Mouse (Mus musculus) forebrain, embryonic 11.5 days (tissue): Measurements from ENCODE around the gene Ctso. TPM values are rescaled to one million over a fixed set of nuclear protein-coding genes. Genes with fewer than 3 reads are reported as not detected.

Source experiments
- ATAC-seq: fragments of 200-750 bp; cut with Nextera tagmentation; replicated peaks from 2 replicates; pipeline ENCODE4 v1.8.0; 2017; ENCODE audit warnings: moderate TSS enrichment; ENCODE audit not compliant: low FRiP score
- DNase-seq: peaks from one replicate; pipeline ENCODE4 v3.0.0-alpha.2; 2017; ENCODE audit warnings: low spot score
- H3K27ac ChIP-seq: fragments of 300-500 bp; sonication (generic); 2 replicates; pipeline ENCODE4 v1.5.1; 2014; ENCODE audit warnings: low read depth, low read length
- H3K27me3 ChIP-seq: fragments of 300-500 bp; sonication (generic); 2 replicates; pipeline ENCODE4 v1.6.1; 2014; ENCODE audit warnings: mild to moderate bottlenecking, low read length, mixed read lengths; ENCODE audit not compliant: control insufficient read depth, insufficient read depth
- H3K36me3 ChIP-seq: fragments of 300-500 bp; sonication (generic); 2 replicates; pipeline ENCODE4 v1.6.1; 2014; ENCODE audit warnings: mild to moderate bottlenecking, low read length, moderate library complexity, mixed read lengths; ENCODE audit not compliant: control insufficient read depth, insufficient read depth
- H3K4me1 ChIP-seq: fragments of 300-500 bp; sonication (generic); replicated peaks from 2 replicates; pipeline ENCODE4 v1.6.1; 2014; ENCODE audit warnings: low read length, mixed read lengths; ENCODE audit not compliant: control insufficient read depth, insufficient read depth
- H3K4me2 ChIP-seq: fragments of 300-500 bp; sonication (generic); 2 replicates; pipeline ENCODE4 v1.6.1; 2014; ENCODE audit warnings: low read depth, mild to moderate bottlenecking, low read length, moderate library complexity, mixed read lengths; ENCODE audit not compliant: severe bottlenecking
- H3K4me3 ChIP-seq: fragments of 300-500 bp; sonication (generic); 2 replicates; pipeline ENCODE4 v1.5.1; 2014; ENCODE audit warnings: low read depth, low read length
- H3K9ac ChIP-seq: fragments of 300-500 bp; sonication (generic); 2 replicates; pipeline ENCODE4 v1.6.1; 2014; ENCODE audit warnings: low read length
- H3K9me3 ChIP-seq: fragments of 300-500 bp; sonication (generic); 2 replicates; pipeline ENCODE4 v1.6.1; 2016; ENCODE audit warnings: low read length, mixed read lengths; ENCODE audit not compliant: control insufficient read depth
- WGBS: fragments of 180-500 bp; shearing (Covaris S2); extraction: QIAGEN DNeasy Blood & Tissue Kit; methylation state at CpG from one replicate; pipeline ENCODE4 v1.1.7; 2014; 5-methylcytosine and 5-hydroxymethylcytosine counted together
- polyA plus RNA-seq: library from polyadenylated mRNA; unstranded; fragments of >200 nt; fragmentation: Nextera tagmentation; extraction: Ambion mirVana; gene quantifications from 2 replicates; pipeline ENCODE4 v1.2.1, GENCODE M21; 2014

Gene Ctso
- polyA plus RNA-seq, 1 experiment from 2014 or later, result 5.8 TPM

DNA sequence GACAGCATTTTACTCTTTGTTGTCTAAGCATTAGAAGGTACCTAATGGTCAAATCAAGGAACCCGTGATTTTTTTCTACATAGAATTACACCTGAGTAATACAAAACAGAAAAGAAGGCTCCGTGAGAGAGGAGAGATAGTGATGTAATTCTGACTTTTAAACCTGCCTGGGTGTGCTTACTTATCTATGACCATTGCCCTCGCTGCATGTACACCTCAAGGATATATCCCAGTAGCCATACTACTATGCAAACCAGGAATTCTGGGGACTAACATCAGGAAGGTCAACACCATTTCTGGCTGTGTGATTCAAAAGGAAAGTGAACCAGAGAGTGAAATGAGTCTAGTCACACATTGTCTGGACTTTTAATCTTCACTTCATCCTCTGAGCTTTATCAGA, 9.9 kb downstream of the Ctso start:
- DNase-seq (no peak), ATAC-seq (no peak)
- Histone ChIP-seq H3K9me3 (no peaks in the 10 kb centered on the region), H3K27me3 (no peaks in the 10 kb centered on the region), H3K4me1 (no peaks in the 10 kb centered on the region), H3K27ac (no peak overlapping the region), H3K36me3 (no peaks in the 10 kb centered on the region), H3K4me3 (no peak overlapping the region), H3K4me2 (no peak overlapping the region), H3K9ac (no peak overlapping the region)
- WGBS, result 89% methylated on average over 3 of the region's 3 CpGs

DNA sequence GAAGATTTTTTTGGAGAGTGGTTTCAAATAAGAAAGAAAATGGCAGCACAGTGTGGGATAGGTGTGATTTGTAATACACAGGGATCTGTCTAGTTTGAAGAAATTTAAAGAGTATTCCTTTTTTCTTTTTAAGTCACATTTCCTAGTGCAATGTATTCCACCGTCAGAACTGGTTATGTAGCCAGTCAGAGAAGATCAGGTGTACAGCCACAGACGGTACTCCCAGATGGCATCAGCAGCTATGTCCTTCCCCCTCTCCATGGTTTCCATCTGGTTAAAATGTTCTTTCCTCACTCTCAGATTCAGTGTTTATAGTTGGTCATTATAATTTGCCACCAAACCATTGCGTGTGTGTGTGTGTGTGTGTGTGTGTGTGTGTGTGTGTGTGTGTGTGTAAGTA, 10.7 kb downstream of the Ctso start:
- H3K4me3 ChIP-seq, result no peak overlapping the region
- 93% methylated on average over 3 of the region's 3 CpGs for WGBS
- H3K4me2 ChIP-seq, result no peak overlapping the region
- H3K27me3 ChIP-seq, result no peaks in the 10 kb centered on the region
- no peak overlapping the region for H3K27ac ChIP-seq
- no peak overlapping the region for H3K9ac ChIP-seq
- DNase-seq (no peak), ATAC-seq (no peak)
- H3K36me3 ChIP-seq, result no peaks in the 10 kb centered on the region
- H3K4me1 ChIP-seq, result no peaks in the 10 kb centered on the region
- no peaks in the 10 kb centered on the region for H3K9me3 ChIP-seq

DNA sequence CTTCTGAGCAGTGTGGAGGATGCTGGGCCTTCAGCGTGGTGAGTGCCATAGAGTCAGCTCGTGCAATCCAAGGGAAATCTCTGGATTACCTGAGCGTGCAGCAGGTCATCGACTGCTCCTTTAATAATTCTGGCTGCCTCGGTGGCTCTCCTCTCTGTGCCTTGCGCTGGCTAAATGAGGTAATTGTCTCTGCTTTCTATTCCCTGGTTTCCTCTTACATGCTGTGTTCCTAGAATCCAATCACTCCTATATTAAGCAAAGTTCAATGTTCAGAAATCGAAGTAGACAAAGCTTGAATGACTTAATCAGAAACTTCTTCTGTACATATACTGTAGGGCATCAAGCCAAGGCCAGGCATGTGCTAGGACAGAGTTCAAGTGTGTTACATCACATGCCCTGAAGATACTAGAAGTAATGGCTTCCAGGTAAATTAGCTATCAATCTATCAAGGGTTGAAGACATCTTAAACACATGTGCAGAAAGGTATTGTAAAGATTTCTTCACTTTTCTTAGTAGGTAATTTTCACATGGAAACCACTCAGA, 12.5 kb downstream of the Ctso start:
- Histone ChIP-seq H3K4me3 (no peak overlapping the region), H3K9ac (no peak overlapping the region), H3K9me3 (no peaks in the 10 kb centered on the region), H3K27ac (no peak overlapping the region), H3K4me2 (no peak overlapping the region), H3K4me1 (no peaks in the 10 kb centered on the region), H3K27me3 (no peaks in the 10 kb centered on the region), H3K36me3 (no peaks in the 10 kb centered on the region)
- ATAC-seq (no peak), DNase-seq (no peak)
- 93% methylated on average over 7 of the region's 7 CpGs for WGBS

DNA sequence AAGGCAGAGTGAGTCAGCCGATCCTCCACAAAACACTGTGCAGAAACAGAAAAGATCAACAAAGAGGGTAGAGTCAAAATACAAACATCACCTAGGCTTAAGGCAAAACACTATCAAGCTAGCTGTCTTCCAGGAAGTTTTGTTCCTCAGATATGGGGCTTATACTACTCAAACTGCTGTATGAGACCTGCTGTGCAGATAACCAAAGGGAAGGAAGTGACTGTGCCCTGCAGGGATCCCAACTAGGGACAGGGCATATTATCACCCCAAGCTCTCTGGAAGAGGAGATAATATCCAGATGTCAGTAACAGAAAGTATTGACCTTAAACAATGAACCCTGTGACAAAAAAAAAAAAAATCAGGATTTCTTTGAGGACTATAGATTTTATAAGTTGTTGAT, 16.6 kb downstream of the Ctso start:
- no peaks in the 10 kb centered on the region for H3K4me1 ChIP-seq
- H3K4me3 ChIP-seq, result no peak overlapping the region
- no peak overlapping the region for H3K4me2 ChIP-seq
- H3K9ac ChIP-seq, result no peak overlapping the region
- H3K27me3 ChIP-seq, result no peaks in the 10 kb centered on the region
- DNase-seq (no peak), ATAC-seq (no peak)
- 89% methylated on average over 1 of the region's 1 CpGs for whole genome bisulfite sequencing
- H3K9me3 ChIP-seq, result no peaks in the 10 kb centered on the region
- H3K36me3 ChIP-seq, result no peaks in the 10 kb centered on the region
- no peak overlapping the region for H3K27ac ChIP-seq

DNA sequence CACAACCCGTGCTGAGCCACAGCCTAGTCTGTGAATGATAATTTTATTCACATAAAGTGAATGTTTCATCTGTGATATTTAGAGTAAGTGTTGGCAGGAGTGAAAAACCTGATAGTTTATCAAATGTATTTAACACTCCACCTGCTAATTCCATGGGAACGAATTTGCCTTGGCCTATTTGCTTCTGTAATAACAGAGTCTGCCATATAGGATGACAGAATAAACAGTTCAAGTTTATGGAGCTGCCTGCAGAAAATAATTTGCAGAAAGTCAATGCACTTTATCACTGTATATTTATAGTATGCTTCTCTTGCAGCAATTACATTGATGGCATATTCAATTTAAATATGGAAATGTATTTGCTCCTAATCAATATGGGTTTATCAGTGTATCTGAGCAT, 19.4 kb downstream of the Ctso start:
- Histone ChIP-seq H3K9ac (no peak overlapping the region), H3K36me3 (no peaks in the 10 kb centered on the region), H3K27me3 (no peaks in the 10 kb centered on the region), H3K27ac (no peak overlapping the region), H3K4me3 (no peak overlapping the region), H3K4me2 (no peak overlapping the region), H3K4me1 (no peaks in the 10 kb centered on the region), H3K9me3 (no peaks in the 10 kb centered on the region)
- no peak for DNase-seq
- no peak for ATAC-seq
- 86% methylated on average over 2 of the region's 2 CpGs for WGBS

DNA sequence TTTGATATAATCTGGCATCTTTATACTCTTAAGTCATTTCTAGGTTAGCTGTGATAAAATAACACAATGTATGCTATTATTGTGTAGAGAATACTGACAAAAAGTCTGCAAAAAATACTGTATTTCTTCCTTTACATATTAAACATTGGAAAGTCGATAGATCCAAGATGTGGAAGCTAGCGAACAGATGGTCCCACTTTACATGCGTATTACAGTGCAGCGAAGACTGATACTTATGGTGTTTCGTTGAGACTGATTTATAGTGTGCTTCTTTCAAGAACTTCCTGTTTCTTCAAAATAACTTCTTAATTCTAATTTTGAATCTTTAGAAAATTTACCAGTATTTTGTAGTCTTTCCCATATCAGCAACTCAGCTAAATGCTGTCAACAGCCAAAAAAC, 25.1 kb downstream of the Ctso start:
- Histone ChIP-seq H3K27ac (no peak overlapping the region), H3K4me3 (no peak overlapping the region), H3K36me3 (no peaks in the 10 kb centered on the region), H3K4me1 (no peaks in the 10 kb centered on the region), H3K4me2 (no peak overlapping the region), H3K9ac (no peak overlapping the region), H3K9me3 (no peaks in the 10 kb centered on the region), H3K27me3 (no peaks in the 10 kb centered on the region)
- 93% methylated on average over 5 of the region's 5 CpGs for WGBS
- ATAC-seq (no peak), DNase-seq (no peak)

DNA sequence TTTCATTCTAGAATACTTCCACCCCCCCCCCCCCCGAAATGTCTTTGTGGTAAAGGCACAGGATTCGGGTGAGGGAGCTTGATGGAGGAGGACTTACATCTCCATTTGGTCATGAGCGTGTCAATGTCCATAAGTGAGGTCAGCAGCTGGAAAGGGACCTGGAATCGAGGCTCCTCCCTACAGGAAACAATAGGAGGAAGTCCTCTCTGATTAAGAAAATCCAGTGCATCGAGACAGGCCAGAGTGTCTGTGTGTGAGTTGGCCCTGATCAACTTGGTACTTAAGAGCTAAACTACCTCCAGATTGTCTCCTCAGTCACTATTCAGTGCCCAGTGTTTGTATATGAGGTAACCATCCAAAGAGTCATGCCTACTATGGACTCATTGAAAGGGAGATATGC, 28.9 kb downstream of the Ctso start:
- Histone ChIP-seq H3K36me3 (no peaks in the 10 kb centered on the region), H3K9ac (no peak overlapping the region), H3K27ac (no peak overlapping the region), H3K4me3 (no peak overlapping the region), H3K4me2 (no peak overlapping the region), H3K27me3 (no peaks in the 10 kb centered on the region), H3K4me1 (no peaks in the 10 kb centered on the region), H3K9me3 (no peaks in the 10 kb centered on the region)
- ATAC-seq, result no peak
- WGBS, result 77% methylated on average over 5 of the region's 5 CpGs
- DNase-seq, result no peak

DNA sequence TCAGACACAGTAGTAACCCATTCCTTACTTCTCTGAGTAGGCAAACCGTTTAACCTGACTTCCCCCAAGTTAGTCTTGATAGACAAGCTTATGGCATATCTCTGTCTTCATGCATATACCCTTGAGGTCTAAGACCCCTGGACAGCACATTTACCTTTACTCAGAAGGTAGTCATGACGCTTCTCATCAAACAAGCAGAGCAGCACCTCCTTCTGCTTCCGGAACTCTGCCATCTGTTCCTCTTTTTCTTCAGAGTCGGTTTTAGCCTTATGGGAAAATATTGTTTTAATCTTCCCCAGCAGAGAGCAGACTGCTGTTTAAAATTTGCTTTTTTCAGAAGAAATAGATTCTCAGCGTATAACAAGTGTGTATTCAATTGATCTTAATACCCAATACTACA, 31.4 kb downstream of the Ctso start:
- no peak overlapping the region for H3K4me2 ChIP-seq
- 87% methylated on average over 5 of the region's 5 CpGs for WGBS
- H3K27me3 ChIP-seq, result no peaks in the 10 kb centered on the region
- H3K9ac ChIP-seq, result no peak overlapping the region
- H3K4me3 ChIP-seq, result no peak overlapping the region
- no peaks in the 10 kb centered on the region for H3K36me3 ChIP-seq
- H3K27ac ChIP-seq, result no peak overlapping the region
- H3K4me1 ChIP-seq, result no peaks in the 10 kb centered on the region
- H3K9me3 ChIP-seq, result no peaks in the 10 kb centered on the region
- ATAC-seq (no peak), DNase-seq (no peak)

DNA sequence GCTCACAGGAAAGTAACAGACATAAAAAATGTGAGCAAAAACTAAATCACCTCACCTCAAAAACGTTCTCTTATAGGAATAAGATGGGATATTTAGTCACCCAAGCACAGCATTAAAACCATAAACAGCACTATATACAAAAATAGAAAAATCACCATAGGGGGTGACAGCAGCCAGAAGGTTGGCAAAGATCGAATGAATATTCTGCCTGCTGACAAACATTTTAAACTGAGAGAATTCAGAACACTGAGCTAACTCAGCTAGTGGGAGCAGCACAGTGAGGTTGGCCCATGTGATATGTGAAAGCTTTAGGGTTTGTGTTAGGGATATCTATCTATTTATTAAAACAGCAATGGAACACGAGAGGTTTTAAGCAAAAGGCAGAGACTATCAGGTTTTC, 32.2 kb downstream of the Ctso start:
- Histone ChIP-seq H3K4me3 (no peak overlapping the region), H3K4me1 (no peaks in the 10 kb centered on the region), H3K4me2 (no peak overlapping the region), H3K27me3 (no peaks in the 10 kb centered on the region), H3K36me3 (no peaks in the 10 kb centered on the region), H3K9ac (no peak overlapping the region), H3K9me3 (no peaks in the 10 kb centered on the region), H3K27ac (no peak overlapping the region)
- WGBS, result 73% methylated on average over 3 of the region's 3 CpGs
- no peak for DNase-seq
- no peak for ATAC-seq
